Mouse (Mus musculus) ZHBTc4 (cell line): ENCODE measurements at regions not wholly inside any gene's neighbourhood (a gene's known extent, or its start where the extent isn't known, plus 50 kb on each side); places are given as distances from the start of the nearest gene placed in this dataset.
A peak's percentile ranks its signal among the peaks of the same experiment; 100 is the strongest.
"Not testable (repeated sequence)": the region's sequence is repeated elsewhere in the genome, so short reads cannot be mapped to it uniquely, and the experiment has no call there.

Experiments
- DNase-seq: peaks from one replicate; pipeline ENCODE4 v3.0.0-alpha.2; 2011; ENCODE audit warnings: low read depth, low spot score

DNA sequence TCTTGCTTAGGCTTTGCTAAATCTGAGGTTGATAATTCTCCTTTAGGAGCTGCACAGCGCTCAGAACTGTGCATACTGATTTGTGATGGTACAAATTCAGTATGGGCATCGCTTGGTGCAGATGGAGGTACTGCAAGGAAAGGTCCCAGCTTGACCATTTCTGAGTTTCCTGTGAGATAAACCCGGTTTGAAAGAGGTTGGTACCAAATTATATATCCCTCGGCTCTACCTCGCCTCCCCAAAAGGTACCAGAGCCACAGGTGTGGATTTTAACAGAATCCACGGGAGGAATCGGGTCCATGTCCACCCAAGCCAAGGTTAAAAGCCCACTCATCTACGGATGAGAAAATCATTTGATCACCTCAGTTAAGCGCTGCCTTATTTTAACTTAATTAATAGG, 172.5 kb upstream of the Zfp808 start:
- DNase-seq = not testable (repeated sequence)

DNA sequence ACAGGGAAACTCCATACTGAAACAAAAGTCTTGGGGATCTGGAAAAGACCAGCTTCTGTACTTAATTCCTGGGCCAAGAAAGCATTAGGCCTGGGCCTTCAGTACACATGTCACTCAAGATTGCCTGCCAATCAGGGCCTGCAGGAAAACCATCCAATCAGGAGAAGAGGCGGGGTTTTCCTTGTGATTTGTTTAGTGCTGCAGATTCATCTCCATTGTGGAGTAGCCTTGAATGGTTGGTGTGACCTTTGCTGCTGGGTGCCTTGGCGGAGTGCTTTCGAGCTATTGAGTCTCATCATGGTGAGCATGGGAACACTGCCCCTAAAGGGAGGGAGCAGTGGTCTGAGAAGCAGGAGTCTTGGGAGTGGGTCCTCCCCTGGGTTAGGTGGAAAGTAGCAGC, 150.8 kb upstream of the Zfp808 start:
- DNase-seq = peak; percentile 77

DNA sequence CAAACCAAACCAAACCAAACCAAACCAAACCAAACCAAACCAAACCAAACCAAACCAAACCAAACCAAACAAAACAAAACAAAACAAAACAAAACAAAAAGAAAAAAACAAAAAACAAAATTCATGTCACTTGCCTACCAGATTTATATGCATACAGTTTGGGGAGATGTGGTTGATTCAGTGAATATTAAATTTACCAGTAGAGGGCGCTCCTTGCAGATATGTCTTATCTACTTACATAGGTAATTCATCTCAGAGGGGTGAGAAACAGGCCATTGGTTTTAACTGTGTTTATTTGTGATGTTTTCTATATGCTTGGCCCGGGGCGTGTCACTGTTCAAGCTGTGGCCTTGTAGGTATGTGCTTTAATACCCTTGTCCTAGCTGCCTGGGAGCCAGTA, 133.2 kb upstream of the Zfp808 start:
- not testable (repeated sequence) for DNase-seq

DNA sequence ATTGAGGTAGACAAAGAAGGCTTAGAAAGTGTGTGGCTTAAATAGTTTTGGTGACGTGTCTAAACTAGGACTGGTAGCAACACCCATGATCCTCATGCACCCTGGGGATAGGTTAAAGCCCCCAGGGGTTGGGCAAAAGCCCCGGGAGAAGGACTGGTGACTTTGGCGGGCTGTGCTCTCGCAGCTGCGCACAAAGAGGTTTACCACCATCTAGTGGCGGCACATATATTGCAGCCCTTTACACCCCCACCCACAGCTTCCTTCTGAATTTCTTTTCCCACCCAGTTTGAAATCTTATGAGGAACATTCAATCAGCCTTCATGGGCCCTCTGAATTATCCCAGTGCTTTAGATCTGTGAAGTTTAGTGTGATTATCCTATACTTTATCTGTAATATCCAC, 130.9 kb upstream of the Zfp808 start:
- DNase-seq = not testable (repeated sequence)

DNA sequence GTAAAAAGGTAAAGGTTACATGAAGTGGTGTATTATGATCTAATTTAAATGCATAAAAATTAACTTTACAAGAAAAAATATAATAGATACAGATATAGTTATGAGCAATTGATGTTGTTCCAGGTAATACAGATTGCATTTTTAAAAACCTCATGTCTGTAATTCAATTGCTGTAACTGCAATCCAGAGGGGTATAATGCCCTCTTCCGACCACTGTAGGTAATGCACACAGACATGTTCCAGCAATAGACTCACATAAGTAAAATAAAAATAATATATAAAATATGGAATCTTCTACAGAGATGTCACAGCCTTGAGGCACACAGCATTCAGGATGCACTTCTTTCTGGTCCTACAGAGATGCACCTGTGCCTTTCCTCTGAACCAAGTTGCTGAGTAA, 122.4 kb upstream of the Zfp808 start:
- DNase-seq = peak; percentile 18

DNA sequence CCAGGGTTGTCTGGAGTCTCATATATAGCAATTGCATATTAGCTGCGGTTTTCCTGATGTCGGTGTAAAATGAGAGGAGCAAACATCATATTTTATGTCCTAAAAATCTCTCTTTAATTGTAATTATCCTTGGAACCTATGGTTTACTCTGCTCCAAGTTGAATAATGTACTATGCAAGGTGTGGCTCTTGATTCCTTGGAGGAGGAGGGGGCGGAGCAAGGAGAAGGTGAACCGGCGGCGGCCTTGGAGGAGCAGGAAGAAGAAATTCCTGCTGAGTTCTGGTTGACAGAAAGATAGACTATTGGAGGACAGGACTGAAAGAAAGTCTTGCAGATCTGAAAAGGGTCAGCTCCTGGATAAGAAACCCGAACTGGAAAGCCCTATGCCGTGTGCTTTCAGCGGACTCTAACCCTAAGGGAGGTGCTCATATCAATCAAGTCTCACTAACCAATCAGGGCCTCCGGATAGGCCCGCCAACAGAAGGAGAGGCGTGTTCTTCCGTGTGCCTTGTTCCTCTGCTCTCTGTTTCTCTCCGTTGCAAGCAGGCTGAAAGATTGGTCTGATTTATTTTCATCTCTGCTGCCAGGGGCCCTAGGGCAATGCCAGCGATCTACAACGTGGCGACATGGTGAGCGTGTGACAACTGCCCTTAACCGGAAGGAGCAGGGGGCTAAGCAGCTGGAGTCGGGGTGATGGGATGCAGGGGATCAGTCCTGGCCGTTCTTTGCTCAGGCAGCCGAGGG, 114.1 kb upstream of the Zfp808 start:
- peak; percentile 78 for DNase-seq

DNA sequence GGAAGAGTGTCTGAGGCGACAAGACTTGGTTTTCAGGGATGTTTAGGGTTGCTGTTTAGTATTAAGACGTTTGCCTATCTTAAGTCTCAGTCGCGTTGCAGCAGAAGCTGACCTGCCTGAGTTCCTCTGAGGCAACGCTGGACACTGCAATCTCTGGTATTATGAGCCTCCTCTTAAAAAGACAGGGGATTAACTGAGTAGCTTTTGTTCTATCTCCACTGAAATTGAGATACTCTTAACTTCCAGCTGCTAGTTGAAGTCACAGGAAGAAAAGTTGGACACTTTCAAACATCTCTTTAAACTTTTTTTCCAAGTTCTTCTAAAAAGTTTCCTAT, 113.6 kb upstream of the Zfp808 start:
- DNase-seq = not testable (repeated sequence)

DNA sequence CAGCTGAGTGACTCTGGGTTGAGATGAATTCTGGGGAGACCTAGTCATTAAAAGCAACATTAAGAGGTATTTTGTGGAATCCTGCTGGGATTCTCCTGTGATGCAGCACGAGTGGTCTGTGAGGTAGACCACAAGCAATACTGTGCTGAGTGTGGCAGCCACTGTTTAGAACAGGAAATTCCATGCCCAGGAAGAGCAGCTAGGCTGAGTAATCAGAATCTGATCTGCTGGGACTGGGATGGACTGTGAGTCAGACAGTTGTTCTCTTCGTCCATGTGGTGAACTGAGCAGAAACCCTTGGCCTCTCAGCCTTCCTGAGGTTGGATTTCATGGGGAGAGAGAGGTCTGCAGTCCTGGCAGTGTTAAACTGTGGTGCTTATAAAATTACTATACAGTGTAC, 92.0 kb upstream of the Zfp808 start:
- DNase-seq = not testable (repeated sequence)

DNA sequence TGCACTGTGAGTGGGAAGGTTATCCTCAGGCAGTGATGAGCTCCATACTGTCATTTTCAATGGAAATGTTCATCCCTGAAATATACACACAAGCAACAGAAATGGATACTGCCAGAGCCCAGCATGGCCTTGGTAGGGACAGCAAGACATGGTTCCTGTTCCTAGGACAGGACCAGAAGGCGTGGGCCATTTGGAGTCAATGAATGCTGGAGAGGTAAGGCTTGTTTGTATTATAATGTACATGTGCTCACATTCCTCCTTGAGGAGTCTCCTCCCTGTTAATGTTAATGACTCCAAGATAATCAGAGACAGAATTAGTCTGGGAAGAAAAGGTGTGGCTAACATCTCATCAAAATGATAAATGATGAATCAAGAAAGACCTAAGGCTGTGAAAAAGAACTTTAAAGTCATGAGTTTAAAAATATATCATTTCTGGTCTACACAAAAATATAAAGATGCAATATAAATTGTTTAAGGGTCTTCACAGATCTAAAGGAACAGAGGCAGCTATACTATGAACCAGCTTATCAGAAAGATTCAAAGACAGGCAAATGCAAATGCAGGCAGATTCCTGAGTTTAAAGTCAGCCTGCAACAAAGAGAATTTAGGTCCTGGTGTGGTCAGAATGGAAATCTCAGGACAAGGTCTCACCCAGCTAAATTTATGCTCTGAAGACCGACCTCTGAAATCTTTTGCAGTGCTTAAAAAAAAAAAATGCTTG, 51.6 kb upstream of the Zfp808 start:
- DNase-seq = peak; percentile 93

DNA sequence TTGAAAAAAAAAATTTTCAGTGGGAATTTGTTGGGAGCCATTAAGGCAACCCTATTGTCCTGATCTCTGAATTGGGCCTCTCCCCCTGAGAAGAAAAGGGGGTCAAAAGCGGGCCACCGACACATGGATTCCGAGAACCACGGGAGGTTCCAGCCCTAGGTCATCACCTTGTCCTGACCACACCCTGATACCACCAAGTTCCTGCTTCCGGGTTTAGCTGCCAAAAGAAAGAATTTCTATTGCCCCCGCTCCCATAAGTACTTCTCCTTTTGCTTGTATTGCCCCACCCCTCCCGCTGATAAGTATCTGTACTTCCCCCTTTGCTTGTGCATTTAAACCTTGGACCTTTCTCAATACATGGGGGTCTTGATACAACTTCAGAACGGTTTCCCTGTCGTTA, 50.8 kb upstream of the Zfp808 start:
- peak; percentile 76 for DNase-seq
